Mouse (Mus musculus): Measurements from ENCODE around the gene Glce. TPM values are rescaled to one million over a fixed set of nuclear protein-coding genes. Genes with fewer than 3 reads are reported as not detected.

Glce gene
- polyA plus RNA-seq, 1 experiment from 2014 or later, result 16.5 TPM

DNA sequence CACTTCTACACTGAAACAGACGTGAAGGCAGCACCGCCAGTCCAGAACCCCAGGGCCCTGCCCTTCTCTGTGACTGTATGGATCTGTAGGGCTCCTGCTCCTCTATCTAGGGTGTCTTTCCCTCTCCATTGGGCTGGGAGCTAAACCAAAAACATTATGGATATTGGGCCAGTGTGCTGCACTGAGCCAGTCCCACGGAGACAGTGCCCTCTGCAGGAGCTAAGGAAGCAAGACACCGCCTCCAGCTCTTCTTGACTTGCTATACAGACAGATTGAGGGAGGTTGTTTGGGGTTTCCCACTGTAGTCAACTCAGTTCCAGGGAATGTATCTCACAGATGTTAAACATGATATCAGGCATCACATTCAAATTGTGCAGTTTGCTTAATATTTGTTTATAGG, 71.7 kb downstream of the Glce start:
- no peaks in the 10 kb centered on the region for H3K9me3 ChIP-seq
- peaks cover 10% of the 10 kb centered on the region for H3K4me1 ChIP-seq (replicated peaks)
- DNase-seq (ENCODE audit: low spot score), result no peak
- no peaks in the 10 kb centered on the region for H3K36me3 ChIP-seq
- H3K27me3 ChIP-seq (ENCODE audit: insufficient read depth, poor library complexity, severe bottlenecking), result no peaks in the 10 kb centered on the region
- no peak overlapping the region for H3K27ac ChIP-seq
- H3K4me3 ChIP-seq, result no peak overlapping the region
- WGBS, result 46% methylated on average over 4 of the region's 4 CpGs

DNA sequence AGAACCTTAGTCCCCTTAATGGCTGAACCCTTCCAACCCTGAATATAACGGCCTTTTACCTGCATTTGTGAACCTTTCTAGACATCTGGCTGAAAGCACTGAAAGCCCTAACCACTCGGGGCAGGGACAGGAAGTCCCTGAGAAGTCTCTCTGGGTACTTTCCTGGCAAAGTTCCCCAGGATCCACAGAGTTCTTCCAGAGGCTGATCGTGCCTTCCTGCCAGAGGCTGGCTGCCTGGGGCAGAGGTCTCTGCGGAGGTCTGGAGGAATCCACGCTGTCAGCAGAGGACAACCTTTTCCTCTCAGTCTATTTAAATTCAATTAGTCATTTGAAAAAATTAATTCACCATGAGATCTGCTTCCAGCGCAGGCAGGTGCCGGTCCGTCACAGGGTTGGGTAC, 73.3 kb downstream of the Glce start:
- H3K4me1 ChIP-seq (replicated peaks), result peaks cover 10% of the 10 kb centered on the region
- H3K4me3 ChIP-seq, result no peak overlapping the region
- peak overlapping the region; percentile 1; the same call in 1 of the 2 replicates for H3K27ac ChIP-seq
- no peaks in the 10 kb centered on the region for H3K9me3 ChIP-seq
- 67% methylated on average over 8 of the region's 8 CpGs for WGBS
- no peaks in the 10 kb centered on the region for H3K27me3 ChIP-seq (ENCODE audit: insufficient read depth, poor library complexity, severe bottlenecking)
- no peaks in the 10 kb centered on the region for H3K36me3 ChIP-seq
- DNase-seq (ENCODE audit: low spot score), result no peak

- peaks cover 9% of the 10 kb centered on the region for H3K27me3 ChIP-seq (ENCODE audit: insufficient read depth, poor library complexity, severe bottlenecking)
- no peak for DNase-seq (ENCODE audit: low spot score)
- H3K27ac ChIP-seq, result no peak overlapping the region
- H3K4me3 ChIP-seq, result no peak overlapping the region
- no peaks in the 10 kb centered on the region for H3K36me3 ChIP-seq
- H3K4me1 ChIP-seq (replicated peaks), result 0 out of 2 replicates have a peak, but pooled peaks cover 3% of the 10 kb centered on the region
- WGBS, result 86% methylated on average over 3 of the region's 3 CpGs
- H3K9me3 ChIP-seq, result no peaks in the 10 kb centered on the region
Observed at GRCm38 (mm10) chr9:62042167-62042566, 80.3 kb downstream of the Glce start.

GRCm38 (mm10) chr9:62040008-62040608, 82.3 kb downstream of the Glce start:
- Histone ChIP-seq H3K9me3 (no peaks in the 10 kb centered on the region), H3K36me3 (no peaks in the 10 kb centered on the region), H3K27ac (no peak overlapping the region), H3K27me3 (ENCODE audit: insufficient read depth, poor library complexity, severe bottlenecking) (peaks cover 9% of the 10 kb centered on the region), H3K4me3 (0 out of 2 replicates have a peak overlapping the region, but pooled peaks have one; percentile 3), H3K4me1 (replicated peaks) (peaks cover 20% of the 10 kb centered on the region)
- WGBS, result 6% methylated on average over 20 of the region's 20 CpGs
- DNase-seq (ENCODE audit: low spot score), result peak; percentile 87

GRCm38 (mm10) chr9:62035806-62036205, 86.6 kb downstream of the Glce start:
- WGBS, result 79% methylated on average over 1 of the region's 1 CpGs
- no peaks in the 10 kb centered on the region for H3K36me3 ChIP-seq
- no peak for DNase-seq (ENCODE audit: low spot score)
- H3K27ac ChIP-seq, result peak overlapping the region; percentile 45; the same call in 1 of the 2 replicates
- H3K27me3 ChIP-seq (ENCODE audit: insufficient read depth, poor library complexity, severe bottlenecking), result peaks cover 9% of the 10 kb centered on the region
- peaks cover 20% of the 10 kb centered on the region for H3K4me1 ChIP-seq (replicated peaks)
- no peak overlapping the region for H3K4me3 ChIP-seq
- no peaks in the 10 kb centered on the region for H3K9me3 ChIP-seq

DNA sequence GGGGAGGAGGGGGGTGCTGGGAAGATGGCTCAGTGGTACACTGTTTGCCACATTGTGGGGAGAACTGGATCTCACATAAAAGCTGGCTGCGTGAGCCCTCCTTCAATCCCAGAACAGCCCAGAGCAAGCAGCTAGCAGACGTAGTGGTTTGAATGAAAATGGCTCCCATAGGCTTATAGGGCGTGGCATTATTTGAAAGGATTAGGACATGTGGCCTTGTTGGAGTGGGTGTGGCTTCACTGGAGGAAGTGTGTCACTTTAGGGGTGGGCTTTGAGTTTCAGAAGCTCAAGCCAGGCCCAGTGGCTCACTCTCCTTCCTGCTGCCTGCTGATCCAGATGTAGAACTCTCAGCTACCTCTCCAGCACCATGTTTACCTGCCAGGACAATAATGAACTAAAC, 90.2 kb downstream of the Glce start:
- Histone ChIP-seq H3K9me3 (no peaks in the 10 kb centered on the region), H3K27me3 (ENCODE audit: insufficient read depth, poor library complexity, severe bottlenecking) (peaks cover 29% of the 10 kb centered on the region), H3K4me1 (replicated peaks) (peaks cover 18% of the 10 kb centered on the region), H3K4me3 (no peak overlapping the region), H3K27ac (no peak overlapping the region), H3K36me3 (no peaks in the 10 kb centered on the region)
- no peak for DNase-seq (ENCODE audit: low spot score)
- WGBS, result 94% methylated on average over 3 of the region's 3 CpGs

DNA sequence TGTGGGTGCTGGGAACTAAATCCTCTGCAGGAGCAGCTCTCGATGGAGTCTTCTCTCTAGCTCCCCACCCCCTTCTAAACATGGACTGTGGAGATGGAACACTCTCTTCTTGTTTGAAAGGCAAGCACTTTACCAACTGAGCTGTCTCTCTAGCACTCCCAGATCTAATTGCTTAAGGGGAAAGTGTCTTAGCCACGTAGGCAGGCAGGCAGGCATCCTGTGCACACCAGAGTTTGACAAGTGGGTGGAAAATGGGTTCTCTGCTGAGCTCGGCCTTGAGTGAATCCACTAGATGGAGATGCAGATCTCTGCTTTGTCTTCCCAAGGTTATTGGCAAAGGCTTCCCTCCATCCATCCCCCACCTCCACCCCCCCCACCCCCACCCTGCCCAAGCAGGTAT, 94.4 kb downstream of the Glce start:
- no peaks in the 10 kb centered on the region for H3K9me3 ChIP-seq
- peaks cover 18% of the 10 kb centered on the region for H3K4me1 ChIP-seq (replicated peaks)
- 62% methylated on average over 3 of the region's 3 CpGs for WGBS
- no peak overlapping the region for H3K4me3 ChIP-seq
- peaks cover 67% of the 10 kb centered on the region for H3K27me3 ChIP-seq (ENCODE audit: insufficient read depth, poor library complexity, severe bottlenecking)
- H3K36me3 ChIP-seq, result no peaks in the 10 kb centered on the region
- no peak overlapping the region for H3K27ac ChIP-seq
- no peak for DNase-seq (ENCODE audit: low spot score)

DNA sequence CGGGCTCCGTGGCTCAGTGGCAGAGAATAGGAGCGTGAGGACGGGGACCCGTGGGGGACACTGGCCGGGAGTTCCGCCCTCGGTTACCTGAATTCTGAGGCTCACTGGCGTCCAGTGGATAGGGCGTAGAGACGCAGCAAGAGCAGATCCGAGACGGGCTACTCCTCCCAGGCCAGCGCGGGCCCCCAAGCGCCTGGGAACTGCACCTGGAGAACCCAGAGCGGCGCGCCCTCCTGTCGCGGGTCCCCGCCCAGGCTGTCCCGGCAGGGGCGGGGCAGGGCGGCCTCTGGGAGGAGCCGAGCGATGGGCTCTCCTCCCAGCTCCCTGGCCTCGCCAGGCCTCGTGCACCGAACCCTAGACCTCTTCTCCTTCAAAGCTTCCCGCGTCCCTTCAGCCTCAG, 95.9 kb downstream of the Glce start, which contains the start of gene Paqr5:
Gene Paqr5, minus strand, starts transcription at position 257 of the 400 bp plus-strand sequence.
- peak; percentile 38 for DNase-seq (ENCODE audit: low spot score)
- under 1% methylated on average over 32 of the region's 32 CpGs for WGBS
- Histone ChIP-seq H3K9me3 (no peaks in the 10 kb centered on the region), H3K4me3 (peak within 1 kb of the TSS; percentile 59), H3K27ac (peak within 1 kb of the TSS; percentile 59), H3K36me3 (no peaks in the 10 kb centered on the region), H3K27me3 (ENCODE audit: insufficient read depth, poor library complexity, severe bottlenecking) (peaks cover 70% of the 10 kb centered on the region), H3K4me1 (replicated peaks) (peaks cover 18% of the 10 kb centered on the region)

DNA sequence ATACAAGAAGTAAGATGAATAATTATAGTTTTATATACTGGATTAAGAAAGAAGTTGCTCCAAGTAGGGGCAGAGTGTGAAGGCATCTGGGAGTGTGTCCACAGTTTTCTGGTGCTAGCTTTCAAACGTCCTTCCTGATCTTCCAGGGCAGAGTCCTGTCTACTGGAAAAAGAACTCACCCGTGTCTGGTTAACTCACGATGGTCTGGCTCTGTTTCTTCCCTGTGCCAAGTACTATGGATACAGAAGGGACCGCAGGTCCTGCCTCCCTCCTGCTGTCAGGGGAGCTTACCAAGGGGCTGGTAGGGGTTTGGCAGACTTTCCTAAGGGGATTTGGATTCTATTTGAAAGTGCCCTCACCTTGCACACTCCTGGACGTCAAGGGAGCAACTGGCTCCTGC, 97.4 kb downstream of the Glce start:
- Histone ChIP-seq H3K27me3 (ENCODE audit: insufficient read depth, poor library complexity, severe bottlenecking) (peaks cover 70% of the 10 kb centered on the region), H3K36me3 (no peaks in the 10 kb centered on the region), H3K4me1 (replicated peaks) (peaks cover 21% of the 10 kb centered on the region), H3K4me3 (no peak overlapping the region), H3K9me3 (no peaks in the 10 kb centered on the region), H3K27ac (no peak overlapping the region)
- WGBS, result 40% methylated on average over 5 of the region's 5 CpGs
- DNase-seq (ENCODE audit: low spot score), result no peak

GRCm38 (mm10) chr9:62023879-62024278, 98.6 kb downstream of the Glce start:
- Histone ChIP-seq H3K4me3 (no peak overlapping the region), H3K4me1 (replicated peaks) (peaks cover 21% of the 10 kb centered on the region), H3K27ac (no peak overlapping the region), H3K27me3 (ENCODE audit: insufficient read depth, poor library complexity, severe bottlenecking) (peaks cover 58% of the 10 kb centered on the region), H3K9me3 (no peaks in the 10 kb centered on the region), H3K36me3 (no peaks in the 10 kb centered on the region)
- DNase-seq (ENCODE audit: low spot score), result no peak
- WGBS, result 63% methylated on average over 3 of the region's 4 CpGs

DNA sequence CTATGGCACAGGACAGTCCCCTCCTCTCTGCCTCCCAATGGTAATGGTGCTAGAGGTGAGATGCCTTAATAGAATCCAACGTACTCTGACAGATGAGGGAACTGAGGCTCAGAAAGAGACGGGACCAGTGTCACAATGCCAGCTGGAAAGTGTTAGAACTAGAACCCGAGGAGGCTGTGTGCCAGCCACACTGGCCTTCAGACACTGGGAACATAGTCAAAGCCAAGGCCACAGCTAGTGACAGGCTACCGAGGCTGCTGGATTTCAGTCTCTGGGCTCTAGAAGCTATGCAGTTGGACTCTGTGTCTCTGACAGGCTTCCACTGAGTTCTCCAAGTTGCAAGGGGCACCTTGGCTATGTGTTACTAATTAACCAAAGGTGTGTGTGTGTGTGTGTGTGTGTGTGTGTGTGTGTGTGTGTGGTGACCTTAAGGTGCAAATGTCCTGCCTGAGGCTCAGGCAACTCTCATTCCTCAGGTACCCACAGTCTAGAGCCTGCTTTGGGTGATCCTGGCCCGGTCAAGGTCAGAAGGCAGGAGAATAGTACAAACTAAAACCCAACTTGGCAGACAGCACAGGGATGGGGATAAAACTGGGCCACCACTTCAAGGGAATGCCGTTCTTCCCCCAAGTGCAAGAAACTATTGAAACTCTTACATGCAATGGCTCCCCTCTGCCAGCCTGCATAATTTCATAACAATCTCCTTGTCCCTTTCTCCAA, 99.3 kb downstream of the Glce start:
- Histone ChIP-seq H3K27ac (no peak overlapping the region), H3K27me3 (ENCODE audit: insufficient read depth, poor library complexity, severe bottlenecking) (peaks cover 51% of the 10 kb centered on the region), H3K4me1 (replicated peaks) (peaks cover 21% of the 10 kb centered on the region), H3K36me3 (no peaks in the 10 kb centered on the region), H3K4me3 (no peak overlapping the region), H3K9me3 (no peaks in the 10 kb centered on the region)
- no peak for DNase-seq (ENCODE audit: low spot score)
- WGBS, result 91% methylated on average over 6 of the region's 6 CpGs

DNA sequence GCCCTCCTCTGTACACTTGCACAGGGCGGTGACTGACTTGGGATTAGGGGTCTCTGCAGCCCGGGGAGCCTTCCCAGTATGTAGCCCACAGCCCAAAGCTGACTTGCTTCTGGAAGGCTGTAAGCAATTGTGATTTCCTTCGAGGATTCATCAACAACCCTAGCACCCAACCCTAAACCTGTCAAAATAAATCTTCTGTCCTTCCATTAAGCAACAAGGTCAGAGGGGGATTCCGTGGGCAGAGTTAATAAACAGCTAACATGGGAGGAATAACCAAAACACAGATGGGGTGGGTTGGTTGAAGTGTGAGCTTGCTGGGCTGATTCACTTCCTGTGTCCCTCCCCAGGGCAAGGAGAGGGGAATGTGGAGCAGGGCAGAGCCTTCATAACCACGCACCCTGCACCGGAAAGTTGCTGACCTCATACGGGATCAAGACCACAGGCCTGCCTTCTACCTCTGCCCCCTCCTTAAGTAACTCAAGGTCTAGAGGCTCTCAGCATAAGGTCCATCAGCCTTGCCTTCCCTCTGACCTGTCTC, 100.8 kb downstream of the Glce start:
- WGBS, result 78% methylated on average over 7 of the region's 7 CpGs
- Histone ChIP-seq H3K4me3 (no peak overlapping the region), H3K27ac (no peak overlapping the region), H3K27me3 (ENCODE audit: insufficient read depth, poor library complexity, severe bottlenecking) (peaks cover 36% of the 10 kb centered on the region), H3K4me1 (replicated peaks) (peaks cover 14% of the 10 kb centered on the region), H3K36me3 (no peaks in the 10 kb centered on the region), H3K9me3 (no peaks in the 10 kb centered on the region)
- DNase-seq (ENCODE audit: low spot score), result no peak

GRCm38 (mm10) chr9:62020259-62020658, 102.2 kb downstream of the Glce start:
- no peak for DNase-seq (ENCODE audit: low spot score)
- H3K27ac ChIP-seq, result no peak overlapping the region
- H3K4me1 ChIP-seq (replicated peaks), result peaks cover 10% of the 10 kb centered on the region; the same call in 1 of the 2 replicates
- H3K27me3 ChIP-seq (ENCODE audit: insufficient read depth, poor library complexity, severe bottlenecking), result peaks cover 22% of the 10 kb centered on the region
- 82% methylated on average over 7 of the region's 7 CpGs for WGBS
- no peak overlapping the region for H3K4me3 ChIP-seq
- no peaks in the 10 kb centered on the region for H3K9me3 ChIP-seq
- H3K36me3 ChIP-seq, result no peaks in the 10 kb centered on the region

Data from hindbrain, embryonic 10.5 days (tissue).